Mouse (Mus musculus): ENCODE data around the gene Wdfy1.

DNA sequence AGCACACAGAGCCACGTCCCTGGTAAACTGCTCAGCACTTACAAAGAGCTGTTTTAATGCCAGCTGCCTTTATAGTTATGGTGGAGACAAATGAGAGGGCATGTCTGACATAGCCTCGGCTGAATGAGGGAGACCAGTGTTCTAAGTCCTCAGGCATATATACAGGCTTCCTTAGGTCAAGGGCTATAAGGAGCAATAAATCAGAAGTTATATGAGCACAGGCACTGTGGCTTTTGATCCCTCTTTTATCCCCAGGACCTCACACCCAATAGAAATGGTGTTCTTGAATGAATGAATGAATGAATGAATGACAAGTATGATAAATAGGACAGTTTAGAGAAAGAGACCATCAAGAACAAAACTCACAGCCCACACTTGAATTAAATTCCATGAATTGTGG, 16.9 kb downstream of the Wdfy1 start:
- TF ChIP-seq CTCF (IDR thresholded peaks at IDR 0.05; ENCODE audit: low read depth, low read length), result no peak
- no peak for TF ChIP-seq GATA1 (IDR thresholded peaks at IDR 0.05; ENCODE audit: borderline replicate concordance, low read length)
- no peak for TF ChIP-seq TAL1 (conservative IDR thresholded peaks at IDR 0.05; ENCODE audit: low read depth, low read length)
- no peak for TF ChIP-seq POLR2AphosphoS5 (IDR thresholded peaks at IDR 0.05; ENCODE audit: insufficient replicate concordance, low read depth, low read length)
- TF ChIP-seq GATA2 (IDR thresholded peaks at IDR 0.05; ENCODE audit: borderline replicate concordance, low read depth, low read length), result no peak
